Mouse (Mus musculus) embryo, embryonic 11.5 days (tissue): ENCODE measurements around the gene Fam172a.
"Not testable (repeated sequence)": the region's sequence is repeated elsewhere in the genome, so short reads cannot be mapped to it uniquely, and the experiment has no call there.

Source experiments
- DNase-seq: peaks from one replicate; pipeline ENCODE4 v3.0.0-alpha.2; 2012; ENCODE audit warnings: low read depth, low spot score

The Fam172a gene

GRCm38 (mm10) chr13:77701733-77702132, at the start of gene Fam172a:
Fam172a (plus strand) TSS chr13:77702033.
- not testable (repeated sequence) for DNase-seq

- no peak for DNase-seq
Observed at GRCm38 (mm10) chr13:77688651-77689050, 13.2 kb upstream of the Fam172a start.

DNA sequence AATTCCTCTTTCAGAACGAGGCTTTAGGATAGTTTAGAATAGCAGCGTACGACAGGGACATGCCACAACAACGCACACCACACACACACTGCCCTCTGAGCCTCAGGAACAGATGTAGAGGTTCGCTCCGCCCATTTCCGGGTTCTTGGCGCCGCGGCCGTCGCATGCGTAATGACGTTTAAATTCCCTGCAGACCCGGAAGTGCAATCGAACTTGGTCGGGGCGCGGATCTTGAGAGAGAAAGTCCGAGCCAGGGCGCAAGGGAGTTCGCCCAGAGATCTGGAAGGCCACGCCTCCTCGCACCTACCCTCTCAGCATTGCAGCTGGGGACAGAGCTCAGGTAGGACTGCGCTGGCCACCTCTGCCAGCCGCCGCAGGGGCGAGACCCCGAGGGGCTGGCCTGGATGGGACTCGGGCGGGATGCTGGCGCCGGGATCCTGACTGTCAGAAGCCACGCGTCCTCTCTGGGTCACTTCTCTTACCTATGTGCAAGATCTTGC, 6.7 kb downstream of the Fam172a start:
- peak; percentile 87 for DNase-seq

- DNase-seq, result no peak
Observed at GRCm38 (mm10) chr13:77717499-77717898, 15.7 kb downstream of the Fam172a start.

- DNase-seq, result no peak
Observed at GRCm38 (mm10) chr13:77742822-77743221, 41.0 kb downstream of the Fam172a start.

- DNase-seq, result no peak
Observed at GRCm38 (mm10) chr13:77777606-77778005, 75.8 kb downstream of the Fam172a start.

GRCm38 (mm10) chr13:77807341-77807740, 105.5 kb downstream of the Fam172a start:
- DNase-seq, result not testable (repeated sequence)

DNA sequence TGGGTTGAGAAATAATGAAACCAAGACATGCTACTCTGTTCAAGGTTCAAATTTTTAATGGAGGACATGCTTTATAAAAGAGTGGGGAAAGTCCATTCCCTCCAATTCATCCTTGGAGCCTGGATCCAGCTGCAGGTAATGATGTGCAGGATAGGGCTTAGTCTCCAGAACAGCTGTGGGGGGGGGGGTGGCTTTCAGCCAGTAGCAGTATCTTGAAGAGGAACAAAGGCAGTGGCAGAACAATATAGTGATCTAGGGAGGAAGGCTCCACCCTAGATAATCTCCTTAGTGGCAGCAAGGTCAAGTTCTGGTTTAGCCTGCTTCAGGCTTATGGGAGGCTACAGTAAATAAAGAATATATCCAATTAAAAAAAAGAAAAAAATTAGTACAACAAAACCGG, 108.6 kb downstream of the Fam172a start:
- DNase-seq, result no peak

GRCm38 (mm10) chr13:77826138-77826537, 124.3 kb downstream of the Fam172a start:
- DNase-seq, result no peak

- no peak for DNase-seq
Observed at GRCm38 (mm10) chr13:77843017-77843654, 141.3 kb downstream of the Fam172a start.

- no peak for DNase-seq
Observed at GRCm38 (mm10) chr13:77848868-77849267, 147.0 kb downstream of the Fam172a start.

DNA sequence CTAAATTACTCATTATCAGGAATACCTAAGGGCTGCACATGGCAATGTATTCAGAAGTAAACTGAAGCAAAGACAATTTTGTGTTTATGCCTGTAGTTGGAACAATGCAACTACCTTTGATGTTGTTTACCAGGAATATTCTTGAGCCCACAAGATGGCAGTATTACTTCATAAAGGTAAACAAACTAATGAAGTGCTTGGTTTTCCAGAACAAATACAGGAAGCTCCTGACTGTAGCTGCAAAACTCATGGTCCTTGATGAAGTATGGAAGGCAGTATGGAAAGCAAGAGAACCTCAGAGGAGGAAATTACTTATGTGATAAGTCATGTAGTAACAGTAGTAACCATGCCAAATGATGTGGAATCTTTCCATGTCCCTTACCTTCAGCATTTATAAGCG, 163.0 kb downstream of the Fam172a start:
- no peak for DNase-seq

GRCm38 (mm10) chr13:77868314-77868713, 166.5 kb downstream of the Fam172a start:
- DNase-seq, result no peak

DNA sequence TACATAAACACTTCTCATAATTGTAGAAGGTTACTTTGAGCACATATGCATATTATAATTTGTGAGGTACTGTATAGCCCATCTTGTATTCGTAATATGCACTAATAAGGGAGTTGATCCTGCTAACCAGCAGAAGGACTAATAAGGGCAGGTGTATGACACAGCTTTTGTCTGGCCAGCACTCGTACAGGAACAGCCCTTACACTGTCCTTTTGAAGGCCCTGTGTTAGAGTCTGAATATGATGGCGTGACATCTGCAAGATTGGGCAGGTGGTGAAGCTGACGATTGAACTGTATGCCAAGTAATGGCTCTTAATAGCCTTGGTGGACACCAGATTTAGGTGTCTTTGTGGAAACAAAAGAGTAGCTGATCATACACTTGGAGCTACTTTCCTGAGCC, 176.3 kb downstream of the Fam172a start:
- DNase-seq, result no peak

GRCm38 (mm10) chr13:77878545-77878944, 176.7 kb downstream of the Fam172a start:
- DNase-seq, result no peak

GRCm38 (mm10) chr13:77897619-77898018, 195.8 kb downstream of the Fam172a start:
- no peak for DNase-seq

GRCm38 (mm10) chr13:77898066-77898796, 196.4 kb downstream of the Fam172a start:
- no peak for DNase-seq

- DNase-seq, result no peak
Observed at GRCm38 (mm10) chr13:77899725-77900124, 197.9 kb downstream of the Fam172a start.

- DNase-seq, result no peak
Observed at GRCm38 (mm10) chr13:77900843-77901242, 199.0 kb downstream of the Fam172a start.

DNA sequence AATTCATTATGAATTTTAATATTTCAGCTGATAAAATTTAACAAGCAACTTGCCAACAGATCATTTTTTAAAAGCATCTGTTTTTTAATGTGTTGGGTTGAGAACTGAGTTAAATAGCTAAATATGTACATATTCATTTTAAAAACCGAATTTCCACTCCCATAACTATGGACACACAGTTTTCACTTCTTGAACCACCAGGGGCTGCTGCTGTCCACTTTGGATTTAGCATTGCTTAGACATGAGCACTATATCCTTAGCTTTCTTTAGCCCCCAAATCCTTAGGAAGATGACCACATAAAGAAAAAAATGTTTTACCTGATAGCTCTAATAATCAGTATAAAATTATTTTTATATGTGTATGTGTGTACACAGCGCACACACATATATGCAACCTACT, 207.4 kb downstream of the Fam172a start:
- no peak for DNase-seq

DNA sequence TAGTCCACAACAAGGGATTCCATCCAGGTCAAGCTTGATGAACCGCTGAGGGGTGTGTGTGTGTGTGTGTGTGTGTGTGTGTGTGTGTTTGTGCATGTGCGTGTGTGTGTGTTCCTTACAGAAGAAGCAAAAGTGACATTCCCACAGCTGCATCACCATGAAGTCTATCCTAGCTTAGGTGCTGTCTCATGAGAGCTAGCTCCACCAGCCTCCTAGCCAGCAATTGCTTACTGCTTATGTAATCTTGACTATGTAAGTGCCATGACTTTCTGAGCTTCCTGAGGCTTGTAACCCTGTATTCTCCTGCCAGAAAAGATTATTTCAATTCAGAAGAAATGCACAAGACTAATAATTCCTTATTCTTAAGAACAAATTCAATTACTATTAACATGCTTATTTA, 221.0 kb downstream of the Fam172a start:
- DNase-seq, result no peak

GRCm38 (mm10) chr13:77957611-77958010, 255.8 kb downstream of the Fam172a start:
- peak; percentile 2 for DNase-seq
